In genomic region chr1:135698451-135698921, GRCm38 (mm10) we compare ENCODE assay signal across 8 mouse cellular contexts. TPM values are rescaled to one million over a fixed set of nuclear protein-coding genes. Genes with fewer than 3 reads are reported as not detected.
DNase-seq lines count a peak whose midpoint lies in the region; ATAC-seq lines count a peak whose summit lies in the region.

No protein-coding gene starts in this region.

- no peaks in the 10 kb centered on the region for H3K36me3 ChIP-seq in hindbrain, embryonic 11.5 days (ENCODE audit: control insufficient read depth, insufficient read depth, low read length)
- no peaks in the 10 kb centered on the region for H3K36me3 ChIP-seq in midbrain, embryonic 15.5 days (replicated peaks)
- H3K36me3 ChIP-seq in liver, embryonic 12.5 days: no peaks in the 10 kb centered on the region

- 0 out of 2 replicates have a peak, but pooled peaks cover 3% of the 10 kb centered on the region for H3K4me1 ChIP-seq in brown adipose tissue, adult 24 weeks (ENCODE audit: control insufficient read depth, insufficient read depth, insufficient read length, low read length)
- peaks cover 4% of the 10 kb centered on the region; the same call in 1 of the 2 replicates for H3K4me1 ChIP-seq in hindbrain, embryonic 11.5 days (replicated peaks; ENCODE audit: control insufficient read depth, insufficient read depth, low read length)
- peaks cover 20% of the 10 kb centered on the region for H3K4me1 ChIP-seq in midbrain, embryonic 15.5 days
- H3K4me1 ChIP-seq in liver, embryonic 12.5 days: peaks cover 32% of the 10 kb centered on the region

- peaks cover 2% of the 10 kb centered on the region; the same call in 1 of the 2 replicates for H3K27me3 ChIP-seq in hindbrain, embryonic 11.5 days (ENCODE audit: control insufficient read depth, insufficient read depth, low read length)
- H3K27me3 ChIP-seq in midbrain, embryonic 15.5 days (replicated peaks): no peaks in the 10 kb centered on the region
- peaks cover 17% of the 10 kb centered on the region for H3K27me3 ChIP-seq in liver, embryonic 12.5 days (replicated peaks)

- no peaks in the 10 kb centered on the region for H3K9me3 ChIP-seq in hindbrain, embryonic 11.5 days (ENCODE audit: control insufficient read depth, low read length)
- no peaks in the 10 kb centered on the region for H3K9me3 ChIP-seq in midbrain, embryonic 15.5 days
- no peaks in the 10 kb centered on the region for H3K9me3 ChIP-seq in liver, embryonic 12.5 days (replicated peaks)

- ATAC-seq in hindbrain, embryonic 11.5 days (ENCODE audit: low FRiP score): peak; percentile 13; the same call in 1 of the 2 replicates
- ATAC-seq in midbrain, embryonic 15.5 days (replicated peaks): peak; percentile 13; the same call in 1 of the 2 replicates
- no peak for ATAC-seq in liver, embryonic 12.5 days

- no peak overlapping the region for H3K4me3 ChIP-seq in brown adipose tissue, adult 24 weeks (ENCODE audit: insufficient read depth, low read depth, low read length)
- H3K4me3 ChIP-seq in hindbrain, embryonic 11.5 days (ENCODE audit: low read depth, low read length): peak overlapping the region; percentile 12; the same call in 1 of the 2 replicates
- H3K4me3 ChIP-seq in midbrain, embryonic 15.5 days: peak overlapping the region; percentile 36; the same call in 1 of the 2 replicates
- H3K4me3 ChIP-seq in liver, embryonic 12.5 days: no peak overlapping the region

- WGBS in hindbrain, embryonic 11.5 days: 5% methylated on average over 11 of the region's 11 CpGs
- WGBS in midbrain, embryonic 15.5 days: 7% methylated on average over 11 of the region's 11 CpGs
- WGBS in liver, embryonic 12.5 days (ENCODE audit: insufficient replicate concordance): 51% methylated on average over 11 of the region's 11 CpGs

- H3K27ac ChIP-seq in brown adipose tissue, adult 24 weeks (replicated peaks; ENCODE audit: low read depth, low read length): peak overlapping the region; percentile 32
- H3K27ac ChIP-seq in hindbrain, embryonic 11.5 days (ENCODE audit: low read depth, low read length): 0 out of 2 replicates have a peak overlapping the region, but pooled peaks have one; percentile 2
- 0 out of 2 replicates have a peak overlapping the region, but pooled peaks have one; percentile 10 for H3K27ac ChIP-seq in midbrain, embryonic 15.5 days
- no peak overlapping the region for H3K27ac ChIP-seq in liver, embryonic 12.5 days

- peak overlapping the region; percentile 45 for H3K4me2 ChIP-seq in hindbrain, embryonic 11.5 days (replicated peaks; ENCODE audit: low read depth, low read length)
- H3K4me2 ChIP-seq in midbrain, embryonic 15.5 days: peak overlapping the region; percentile 63
- no peak overlapping the region for H3K4me2 ChIP-seq in liver, embryonic 12.5 days

- intact Hi-C loops in heart, postnatal 36 days (cut with DNase I): loop anchor here (1.0 to 10.0 kb wide), 2 partner anchors 10 to 534 kb away; partner anchors contain the start of gene Gpr37l1

- no peak overlapping the region for H3K9ac ChIP-seq in hindbrain, embryonic 11.5 days (ENCODE audit: low read depth, low read length)
- H3K9ac ChIP-seq in midbrain, embryonic 15.5 days: no peak overlapping the region
- no peak overlapping the region for H3K9ac ChIP-seq in liver, embryonic 12.5 days

- DNase-seq in heart, adult 11 months: peak; percentile 95
- DNase-seq in heart, postnatal 36 days: no peak
- DNase-seq in hindbrain, embryonic 11.5 days (ENCODE audit: low spot score): peak; percentile 52
- DNase-seq in adrenal gland, adult 2 months: no peak
- no peak for DNase-seq in layer of hippocampus, postnatal 25 days (ENCODE audit: extremely low spot score in 1 of 2, low spot score in 1 of 2)

RNA-seq across cellular contexts. Expression of gene Csrp1, which starts 21.4 kb away (rescaled TPM):
- total RNA-seq in heart, postnatal 36 days (2021): 10 to 100 TPM; 46.5 to 52.8 TPM
- 33.7 and 37.2 TPM in 2 replicates for polyA plus RNA-seq in brown adipose tissue, adult 24 weeks (2012; ENCODE audit: insufficient read depth, insufficient read length, missing spikeins)
- polyA plus RNA-seq in hindbrain, embryonic 11.5 days (2014; fragmentation: Nextera tagmentation; extraction: Ambion mirVana): 42.2 and 42.8 TPM in 2 replicates
- 13.9 and 14.7 TPM in 2 replicates for polyA plus RNA-seq in midbrain, embryonic 15.5 days (2015; fragmentation: Nextera tagmentation; extraction: Ambion mirVana)
- 100 to 1,000 TPM in 1 of 2 experiments, 10 to 100 TPM in 1; 68.0 to 133 TPM for total RNA-seq in adrenal gland, adult 2 months (2021)
- polyA plus RNA-seq in adrenal gland, adult 2 months (2012; rRNA removed): 65.7 and 70.2 TPM in 2 replicates
- 100 to 1,000 TPM; 197 to 219 TPM for total RNA-seq in layer of hippocampus, postnatal 25 days (2021)
- 56.2 and 60.7 TPM in 2 replicates for polyA plus RNA-seq in liver, embryonic 12.5 days (2016; fragmentation: Nextera tagmentation; extraction: Ambion mirVana)

Comparison
In these comparisons a context has a peak if more than half of its experiments do, and no peak if none do; other contexts are left out.
1. DNase-seq: peak in heart, adult 11 months (single experiment) and hindbrain, embryonic 11.5 days (single experiment); none in heart, postnatal 36 days (0 of 2), adrenal gland, adult 2 months (single experiment) and layer of hippocampus, postnatal 25 days (0 of 2).
2. H3K4me3 ChIP-seq: peak in hindbrain, embryonic 11.5 days (single experiment) and midbrain, embryonic 15.5 days (single experiment); none in brown adipose tissue, adult 24 weeks (single experiment) and liver, embryonic 12.5 days (single experiment).